Mouse (Mus musculus): ENCODE measurements around the gene Plin5.

Gene Plin5

DNA sequence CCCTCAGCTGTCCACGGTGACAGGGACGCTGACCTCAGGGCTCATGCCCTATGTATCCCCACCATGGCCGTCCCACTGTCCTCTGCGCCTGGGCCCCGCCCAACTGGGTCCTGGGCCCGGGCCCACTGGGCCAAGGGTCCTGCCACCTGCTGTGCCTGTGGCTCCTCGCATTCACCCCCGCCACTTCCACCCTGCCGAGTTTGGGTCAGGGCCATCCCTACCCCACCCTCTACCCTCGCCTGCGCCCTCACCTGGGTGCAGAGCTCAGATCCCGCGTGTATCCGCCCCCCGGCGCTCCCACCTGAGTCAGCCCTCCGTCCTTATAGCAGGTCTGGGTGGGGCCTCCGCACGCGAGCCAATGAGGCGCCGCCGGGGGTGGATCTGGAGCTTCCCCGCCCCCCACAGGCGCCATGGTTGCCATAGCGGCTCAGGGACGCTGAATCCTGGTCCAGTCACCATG is at the start of gene Plin5:
TSS of gene Plin5 (minus strand) at position 346 of the 460 bp plus-strand sequence.
- peak; percentile 85 to 94 for DNase-seq

DNA sequence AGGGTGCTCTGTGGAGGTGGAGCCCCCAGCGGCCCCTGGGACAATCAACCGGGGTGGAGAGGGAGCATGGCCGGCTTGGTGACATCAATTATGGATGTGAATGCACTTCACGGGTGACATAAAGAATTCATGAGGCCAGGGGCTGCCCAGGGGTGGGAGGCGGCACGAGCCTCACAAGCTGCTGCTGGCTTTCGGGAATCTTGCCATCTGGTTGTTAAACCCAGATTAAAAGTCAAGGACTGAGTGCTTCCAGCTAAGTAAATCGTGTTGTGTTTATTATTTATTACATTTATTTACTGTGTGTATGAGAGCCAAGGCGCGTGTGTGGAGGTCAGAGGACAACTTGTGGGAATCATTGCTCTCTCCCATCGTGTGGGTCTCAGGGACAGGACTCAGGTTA is 48.3 kb upstream of the Plin5 start:
- no peak for DNase-seq

DNA sequence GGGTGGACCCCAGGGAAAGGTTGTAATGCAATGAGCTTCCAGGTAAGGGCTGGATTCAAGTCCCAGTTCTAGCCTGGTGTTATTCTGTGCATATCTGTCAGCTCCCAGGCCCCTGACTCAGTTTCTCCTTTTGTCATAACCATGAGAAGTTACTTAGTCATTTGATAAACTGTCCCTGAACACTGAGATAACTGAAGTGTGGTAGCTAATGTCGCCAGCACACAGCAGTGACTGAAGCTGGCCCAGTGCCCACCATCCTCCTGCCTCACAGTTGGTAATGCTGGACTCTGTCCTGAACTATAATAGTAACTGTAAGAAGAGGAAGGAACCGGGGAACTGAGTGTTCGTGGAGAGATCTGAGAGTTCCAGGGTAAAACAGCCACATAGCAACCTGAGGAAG is 47.1 kb upstream of the Plin5 start:
- no peak for DNase-seq

GRCm38 (mm10) chr17:56163523-56164102 is 46.2 kb upstream of the Plin5 start:
- peak in 1 of 2 experiments; percentile 14 for DNase-seq

DNA sequence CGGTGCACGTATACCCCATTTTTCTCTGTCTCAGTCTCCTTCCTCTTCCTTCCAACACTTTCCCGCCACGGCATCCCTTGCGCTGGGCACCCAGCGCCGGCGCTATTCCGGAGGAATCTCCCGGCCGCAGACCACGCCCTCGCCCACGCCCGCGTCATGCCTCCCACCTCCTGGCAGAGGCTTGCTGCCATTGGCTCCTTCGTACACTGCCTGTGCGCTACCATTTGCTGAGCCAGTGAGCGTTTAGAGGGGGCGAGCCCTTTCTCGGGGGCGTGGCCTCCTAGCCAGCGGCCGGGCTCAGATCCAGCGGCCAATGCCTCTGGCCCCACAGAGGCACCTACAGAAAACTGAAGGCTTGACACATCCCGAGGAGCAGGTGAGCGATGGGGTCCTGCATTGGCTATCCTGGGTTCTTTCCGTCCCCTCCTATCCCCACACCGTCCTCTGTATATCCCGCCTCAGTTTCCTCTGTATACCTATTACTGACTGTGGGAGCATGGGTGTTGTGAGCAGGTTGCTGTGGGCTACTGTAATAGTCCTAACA is 44.9 kb upstream of the Plin5 start, which contains the start of gene Tnfaip8l1:
TSS of gene Tnfaip8l1 (plus strand) at position 247 of the 544 bp plus-strand sequence.
- peak; percentile 96 to 97 for DNase-seq

GRCm38 (mm10) chr17:56159729-56160128 is 42.3 kb upstream of the Plin5 start:
- DNase-seq = peak; percentile 73 to 77

GRCm38 (mm10) chr17:56153643-56154042 is 36.2 kb upstream of the Plin5 start:
- DNase-seq = peak; percentile 51 to 75

GRCm38 (mm10) chr17:56149897-56150296 is 32.5 kb upstream of the Plin5 start:
- no peak for DNase-seq

DNA sequence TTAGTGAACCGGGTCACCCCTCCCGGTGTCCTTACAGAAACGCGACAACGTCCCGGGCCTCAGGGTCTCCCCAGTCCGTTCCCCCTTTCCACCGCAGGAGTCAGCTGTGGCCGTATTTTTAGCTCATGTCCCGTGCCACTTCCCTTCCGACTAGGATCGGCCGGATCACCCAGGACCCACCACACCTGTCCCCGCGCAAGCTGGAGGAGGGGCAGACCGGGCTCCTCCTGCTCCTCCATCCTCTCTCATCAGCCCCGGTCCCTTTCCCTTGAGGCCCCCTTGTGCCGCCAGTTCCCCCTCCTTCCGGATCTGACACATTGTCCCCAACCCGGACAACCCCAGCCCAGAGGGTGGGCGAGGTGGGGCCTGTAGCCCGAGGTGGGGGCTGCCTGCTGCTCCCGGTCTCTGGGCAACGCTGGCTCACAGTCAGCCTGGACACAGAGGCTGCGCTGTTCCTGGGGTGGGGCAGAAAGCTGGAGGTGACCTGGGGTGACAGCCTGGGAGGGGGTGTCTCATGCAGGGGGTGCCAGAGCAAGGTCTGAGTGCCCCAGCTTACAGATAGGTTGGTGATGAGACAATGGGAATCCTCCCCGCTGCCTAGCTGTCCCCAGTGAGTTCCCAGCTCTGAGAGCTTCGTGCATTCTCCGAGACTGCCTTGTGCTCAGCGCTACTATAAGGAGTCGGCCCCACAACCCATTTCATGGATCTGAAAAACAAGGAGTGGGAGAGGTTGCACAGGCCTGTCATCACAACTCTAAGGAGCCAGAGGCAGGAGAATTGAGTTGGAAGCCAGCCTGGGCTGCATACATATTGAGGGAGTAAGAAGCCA is 31.6 kb upstream of the Plin5 start:
- no peak for DNase-seq

DNA sequence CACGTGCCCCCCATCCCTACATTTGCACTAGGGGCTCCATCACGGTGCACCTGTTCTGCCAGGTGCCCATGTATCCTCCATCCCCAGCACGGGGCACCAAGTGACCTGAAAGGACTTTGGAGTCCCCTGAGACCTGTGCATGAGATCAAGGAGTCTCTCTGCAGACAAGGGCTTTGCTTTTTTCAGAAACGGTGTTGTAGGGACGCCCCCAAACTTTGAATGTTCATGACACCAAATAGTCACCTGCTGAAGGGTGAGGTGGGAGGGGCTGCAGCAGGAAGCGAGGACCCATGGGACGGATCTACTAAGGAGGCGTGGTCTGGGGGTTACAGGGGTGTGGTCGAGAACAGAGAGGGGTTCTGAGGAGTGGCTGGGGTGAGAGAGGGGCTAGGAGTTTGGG is 30.9 kb upstream of the Plin5 start:
- DNase-seq = no peak

GRCm38 (mm10) chr17:56147420-56147819 is 30.0 kb upstream of the Plin5 start:
- no peak for DNase-seq

- DNase-seq = no peak
Observed at GRCm38 (mm10) chr17:56146131-56146530, 28.7 kb upstream of the Plin5 start.

- no peak for DNase-seq
Observed at GRCm38 (mm10) chr17:56144546-56144945, 27.1 kb upstream of the Plin5 start.

DNA sequence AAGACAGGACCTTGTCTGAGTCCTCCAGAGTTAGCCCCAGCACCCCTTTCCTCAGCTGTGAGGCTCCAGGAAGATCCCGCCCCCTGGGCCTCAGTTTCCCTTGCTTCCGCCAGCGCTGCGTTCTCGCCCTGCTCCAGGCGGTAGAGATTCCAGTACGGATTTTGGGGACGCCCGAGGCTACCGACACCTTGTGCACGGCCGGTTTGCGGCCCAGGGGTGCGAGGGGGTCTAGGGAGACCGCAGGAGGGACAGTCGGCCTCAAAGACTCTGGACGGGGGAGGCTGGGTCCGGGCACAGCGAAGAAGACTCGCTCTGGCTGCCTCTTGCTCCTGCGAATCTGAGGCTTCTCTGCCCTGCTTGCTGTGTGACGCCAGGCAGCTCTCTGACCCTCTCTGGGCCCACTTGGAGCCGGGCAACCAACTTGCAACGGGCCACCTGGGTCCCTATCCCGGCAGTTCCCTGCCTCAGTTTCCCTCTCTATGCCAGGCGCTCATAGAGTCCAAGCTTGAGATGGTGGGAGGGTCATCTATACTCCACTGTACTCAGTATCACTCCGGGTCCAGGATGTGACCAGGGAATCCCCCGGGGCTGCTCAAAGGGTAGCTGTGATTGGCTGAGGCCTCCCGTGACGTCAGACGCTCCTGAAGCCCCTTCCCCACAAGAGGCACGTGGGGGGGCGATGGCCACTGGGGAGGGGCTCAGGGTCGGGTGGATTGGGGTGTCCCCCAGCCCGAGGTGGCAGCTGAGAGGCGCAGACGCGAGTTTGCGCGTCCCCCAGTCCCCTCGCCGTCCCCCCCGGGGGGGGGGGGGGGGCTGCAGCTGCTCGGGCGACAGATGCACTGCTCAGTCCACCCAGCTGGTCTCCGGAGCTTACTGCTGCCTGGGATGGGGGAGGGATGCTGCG is 24.6 kb upstream of the Plin5 start:
- DNase-seq = peak in 1 of 2 experiments; percentile 52

GRCm38 (mm10) chr17:56139858-56140595 is 22.6 kb upstream of the Plin5 start, which contains the start of gene Sema6b:
Gene Sema6b (minus strand): TSS chr17:56140343.
- DNase-seq = peak; percentile 40 to 64

DNA sequence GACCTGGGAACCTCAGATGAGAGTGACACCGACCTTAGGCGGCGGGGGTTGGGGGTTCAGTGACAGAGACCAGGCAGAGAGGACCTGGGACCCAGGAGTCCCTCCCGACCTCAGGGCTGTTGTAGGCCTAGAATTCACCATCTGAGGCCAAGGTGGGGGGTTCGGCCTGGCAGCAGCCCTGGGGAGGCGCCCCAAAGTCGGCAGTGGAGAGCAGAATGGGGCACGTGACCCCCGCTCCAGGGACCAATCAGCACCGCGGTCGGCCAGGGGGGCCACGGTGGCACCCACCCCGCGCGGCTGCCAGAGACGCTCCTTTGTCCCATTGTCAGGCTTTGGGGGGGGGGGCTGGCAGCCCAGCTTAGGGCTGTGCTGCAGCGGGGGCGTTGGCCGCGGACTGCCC is 22.0 kb upstream of the Plin5 start:
- DNase-seq = no peak

DNA sequence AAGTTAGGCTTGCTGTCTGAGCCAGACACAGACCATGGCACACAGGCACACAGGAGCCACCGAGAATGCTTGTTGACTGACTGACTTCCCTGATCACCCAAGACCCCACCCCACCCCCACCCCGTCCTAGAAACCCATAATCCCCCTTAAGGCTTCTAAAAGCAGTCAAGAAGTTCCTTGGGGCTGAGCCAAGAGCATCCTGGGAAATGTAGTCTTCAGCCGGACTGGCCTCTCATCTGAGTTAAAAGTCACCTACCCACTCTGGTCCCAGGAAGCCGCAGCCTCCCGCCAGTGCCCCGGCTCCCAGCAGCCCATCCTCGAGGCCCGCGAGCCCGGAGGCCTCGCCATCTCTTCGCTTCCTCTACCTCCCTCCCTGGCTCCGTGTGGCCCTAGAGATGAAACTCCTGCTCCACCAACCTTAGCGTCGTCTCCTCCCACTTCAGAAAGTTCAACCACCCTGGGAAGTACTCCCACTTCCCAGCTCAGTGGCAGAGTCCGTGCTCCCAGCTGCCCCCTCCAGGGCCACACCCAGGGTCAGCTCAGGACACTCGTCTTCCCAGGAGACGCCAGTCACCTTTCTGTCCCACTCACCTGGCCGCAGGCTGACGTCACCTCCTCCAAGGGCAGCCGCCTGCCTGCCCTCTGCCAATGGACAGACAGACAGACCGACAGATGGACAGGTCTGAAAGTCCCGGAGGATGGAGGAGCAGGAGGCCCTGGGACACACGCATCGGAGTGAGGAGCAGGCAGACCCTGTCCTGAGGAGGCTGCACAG is 20.6 kb upstream of the Plin5 start:
- DNase-seq = peak; percentile 30 to 52

DNA sequence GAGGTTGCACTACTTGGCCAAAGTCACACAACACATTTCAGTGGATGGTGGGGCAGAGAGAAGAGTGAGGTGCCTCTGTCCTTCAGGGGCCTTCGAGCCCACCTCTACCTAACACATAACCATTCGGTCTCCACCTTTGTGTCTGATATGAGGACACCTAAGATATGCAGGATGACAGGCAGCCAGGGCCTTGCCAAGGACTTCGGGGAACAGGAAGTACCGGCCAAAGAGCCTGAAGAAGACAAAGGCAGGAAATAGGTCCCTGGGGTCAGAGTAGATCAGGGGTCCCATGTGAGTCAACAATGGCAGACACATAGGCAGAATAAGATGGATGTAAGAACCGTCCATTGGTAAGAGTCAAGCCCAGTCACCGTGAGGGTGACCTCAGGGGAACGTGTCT is 19.2 kb upstream of the Plin5 start:
- peak in 1 of 2 experiments; percentile 63 for DNase-seq

DNA sequence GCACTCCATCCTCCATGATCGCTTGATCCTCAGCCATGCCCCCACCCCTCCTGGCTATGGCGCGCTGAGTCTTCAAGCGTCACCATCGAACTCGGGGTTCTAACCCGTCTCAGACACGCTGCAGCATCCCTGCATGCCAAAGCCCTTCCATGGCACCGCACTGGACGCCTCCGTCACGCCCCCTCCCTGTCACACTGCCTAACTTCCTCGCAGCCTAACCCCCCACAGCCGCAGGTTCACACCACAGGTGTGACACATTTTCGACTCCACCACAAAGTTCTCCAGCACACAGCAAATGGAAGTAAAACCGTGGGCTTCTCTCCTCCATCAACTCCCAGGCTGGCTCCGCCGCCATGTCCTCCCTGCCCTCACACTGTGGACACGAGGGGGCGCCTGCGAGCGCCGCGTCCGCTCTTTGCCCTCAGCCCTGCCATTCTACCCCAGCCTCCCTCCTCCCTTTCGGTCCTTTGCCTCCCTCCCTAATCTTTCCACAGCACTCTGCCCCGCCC is 17.1 kb upstream of the Plin5 start:
- peak; percentile 77 to 79 for DNase-seq

DNA sequence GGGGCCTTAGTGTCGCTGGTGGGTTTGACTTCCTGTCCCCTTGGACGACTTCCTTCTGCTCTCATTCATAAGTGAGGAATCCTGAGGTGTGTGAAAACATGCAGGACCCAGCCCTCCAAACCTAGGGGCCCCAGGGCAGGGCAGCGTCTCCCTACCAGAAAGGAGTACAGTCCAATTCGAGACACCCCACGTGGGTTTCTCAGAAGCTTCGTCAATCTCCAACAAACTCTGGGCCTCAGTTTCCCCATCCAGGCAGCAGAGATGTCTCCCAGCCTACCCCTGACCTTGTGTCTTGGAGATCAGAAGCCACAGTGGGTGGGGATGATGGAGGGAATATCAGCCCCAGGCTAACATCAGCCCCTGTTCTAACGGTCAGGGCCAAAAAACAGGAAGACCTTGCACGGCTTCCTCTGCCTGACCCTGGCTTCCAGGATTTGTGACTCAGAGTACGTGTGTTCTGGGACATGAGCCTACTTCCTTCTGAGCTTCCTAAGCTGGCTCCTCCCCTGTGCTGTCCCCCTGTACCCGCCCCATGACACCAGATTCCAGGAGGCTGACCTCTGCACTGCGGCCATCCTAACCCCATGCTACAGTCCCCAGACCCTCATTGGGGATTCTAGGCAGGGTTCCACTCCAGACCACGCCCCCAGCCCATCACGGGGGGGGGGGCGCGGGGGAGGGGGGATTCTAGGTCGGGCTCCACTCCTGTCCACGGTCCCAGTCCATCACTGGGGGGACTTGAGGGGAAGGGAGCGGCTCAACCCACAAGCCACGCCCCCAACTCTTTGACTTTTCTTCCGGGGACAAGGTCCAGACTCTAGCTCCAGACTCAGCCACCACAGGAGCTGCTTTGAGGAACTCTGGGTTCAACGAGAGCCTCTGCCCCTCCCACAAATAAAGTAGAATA is 16.3 kb upstream of the Plin5 start:
- DNase-seq = peak; percentile 84 to 90
